Mouse (Mus musculus) CH12.LX (cell line): ENCODE data around the gene Tmco3.

Source experiments
- CTCF ChIP-seq, 2 experiments: IDR thresholded peaks in 1 of 2; conservative IDR thresholded peaks in 1 of 2; 2 replicates each; pipeline ENCODE4 v1.5.1; 2011 to 2012; ENCODE audit warnings: low read depth in 2 of 2, low read length in 2 of 2, improper control_type of control experiment in 1 of 2, inconsistent platforms in 1 of 2, mild to moderate bottlenecking in 1 of 2, moderate library complexity in 1 of 2
- E2F4 ChIP-seq: IDR thresholded peaks from 2 replicates; pipeline ENCODE4 v1.6.1; 2011; ENCODE audit warnings: low read depth, low read length, improper control_type of control experiment; ENCODE audit not compliant: insufficient replicate concordance
- EP300 ChIP-seq: IDR thresholded peaks from 2 replicates; pipeline ENCODE4 v1.6.1; 2011; ENCODE audit warnings: low read length, improper control_type of control experiment
- GABPA ChIP-seq: IDR thresholded peaks from 2 replicates; pipeline ENCODE4 v1.6.1; 2012; ENCODE audit warnings: low read depth, low read length, improper control_type of control experiment, inconsistent platforms; ENCODE audit not compliant: insufficient replicate concordance
- IRF4 ChIP-seq: IDR thresholded peaks from 2 replicates; pipeline ENCODE4 v1.6.1; 2014; ENCODE audit warnings: low read depth, mild to moderate bottlenecking, inconsistent platforms, low read length, improper control_type of control experiment
- KAT2A ChIP-seq: IDR thresholded peaks from 2 replicates; pipeline ENCODE4 v1.6.1; 2012; ENCODE audit warnings: low read length, improper control_type of control experiment, inconsistent platforms; ENCODE audit not compliant: insufficient replicate concordance
- PAX5 ChIP-seq: IDR thresholded peaks from 2 replicates; pipeline ENCODE4 v1.6.1; 2012; ENCODE audit warnings: low read length, inconsistent platforms, mixed read lengths
- ZKSCAN1 ChIP-seq: IDR thresholded peaks from 2 replicates; pipeline ENCODE4 v1.6.1; 2012; ENCODE audit warnings: low read depth, inconsistent platforms, low read length, improper control_type of control experiment, borderline replicate concordance
- ZNF384 ChIP-seq: IDR thresholded peaks from 2 replicates; pipeline ENCODE4 v1.6.1; 2012; ENCODE audit warnings: low read depth, low read length, improper control_type of control experiment, inconsistent platforms

- TF ChIP-seq CTCF (conservative IDR thresholded peaks at IDR 0.05 in 1 of 2, IDR thresholded peaks at IDR 0.05 in 1 of 2; ENCODE audit: low read depth in 2 of 2, low read length in 2 of 2) = no peak
- no peak for TF ChIP-seq PAX5
- no peak for TF ChIP-seq ZNF384
- TF ChIP-seq EP300 = no peak
- TF ChIP-seq KAT2A = no peak
- no peak for TF ChIP-seq E2F4
- no peak for TF ChIP-seq IRF4
- no peak for TF ChIP-seq GABPA
- no peak for TF ChIP-seq ZKSCAN1
Observed at GRCm38 (mm10) chr8:13242985-13243870, 44.8 kb upstream of the Tmco3 start.
